Mouse (Mus musculus): ENCODE results near the gene Pip4p1.
A peak's percentile ranks its signal among the peaks of the same experiment; 100 is the strongest.
"Not testable (repeated sequence)": the region's sequence is repeated elsewhere in the genome, so short reads cannot be mapped to it uniquely, and the experiment has no call there.

Gene Pip4p1

DNA sequence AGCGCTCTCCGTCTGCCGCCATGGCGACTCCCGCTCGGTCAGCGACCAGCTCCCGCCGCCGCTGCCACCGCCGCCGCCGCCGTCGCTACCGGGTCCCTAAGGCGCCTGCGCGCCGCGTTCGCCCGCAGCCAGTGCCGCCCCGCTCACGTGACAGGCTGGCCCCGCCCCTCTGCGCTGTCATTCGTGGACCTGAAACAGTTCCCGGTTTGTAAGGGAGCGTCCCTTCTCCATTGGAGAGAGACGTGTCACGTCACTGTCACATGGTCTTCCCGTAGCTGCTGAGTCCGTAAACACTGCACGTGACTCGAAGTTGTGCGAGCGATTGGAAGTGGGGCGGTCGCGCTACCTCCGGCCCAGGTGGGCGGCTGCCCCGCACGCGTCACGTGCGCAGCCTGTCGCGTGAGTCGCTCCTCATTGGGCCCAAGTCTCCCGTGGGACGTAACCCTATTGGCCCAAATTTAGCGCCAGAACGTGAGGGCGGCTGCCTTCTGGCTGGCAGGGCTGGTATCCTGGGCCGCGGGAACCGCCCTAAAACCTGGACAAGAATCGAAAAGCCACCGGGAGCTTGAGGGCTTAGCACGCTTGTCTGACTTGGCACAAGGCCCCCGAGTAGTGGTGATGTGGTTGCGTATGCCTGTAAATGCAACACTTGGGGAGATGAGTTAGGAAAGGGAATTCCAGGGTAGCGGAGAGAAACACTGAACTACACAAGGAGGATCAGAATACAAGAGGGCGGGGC is at the start of gene Pip4p1, which contains the start of gene Pnp:
Gene Pip4p1 (minus strand): TSS at position 103 of the 739 bp plus-strand sequence.
Gene Pnp (plus strand): TSS at position 329 of the 739 bp plus-strand sequence.
- peak; percentile 98 for DNase-seq (ENCODE audit: low read depth, low spot score)

DNA sequence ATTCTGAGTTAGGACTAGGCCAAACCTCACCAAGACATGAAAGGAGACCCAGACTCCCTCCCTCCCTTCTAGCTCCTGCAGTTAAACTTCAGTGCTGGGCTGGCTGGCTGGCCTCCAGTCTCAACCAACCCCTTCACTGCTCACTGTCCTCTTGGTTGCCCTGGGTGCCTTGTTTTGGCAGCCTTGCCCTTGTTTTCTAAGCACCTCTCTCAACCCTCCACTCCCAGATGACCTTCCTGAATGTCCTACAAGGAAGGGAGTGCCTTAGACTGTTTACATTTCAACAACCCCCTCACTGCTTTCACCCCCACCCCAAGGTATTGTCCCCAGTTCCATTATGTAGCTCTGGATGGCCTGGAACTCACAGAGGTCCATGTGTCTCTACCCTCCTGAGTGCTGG is 49.0 kb upstream of the Pip4p1 start:
- DNase-seq (ENCODE audit: low read depth, low spot score): no peak

- DNase-seq (ENCODE audit: low read depth, low spot score): not testable (repeated sequence)
Measured at GRCm38 (mm10) chr14:50978451-50978850, 47.8 kb upstream of the Pip4p1 start.

- DNase-seq (ENCODE audit: low read depth, low spot score): no peak
Measured at GRCm38 (mm10) chr14:50976674-50977073, 46.0 kb upstream of the Pip4p1 start.

GRCm38 (mm10) chr14:50975001-50975400 is 44.3 kb upstream of the Pip4p1 start:
- no peak for DNase-seq (ENCODE audit: low read depth, low spot score)

DNA sequence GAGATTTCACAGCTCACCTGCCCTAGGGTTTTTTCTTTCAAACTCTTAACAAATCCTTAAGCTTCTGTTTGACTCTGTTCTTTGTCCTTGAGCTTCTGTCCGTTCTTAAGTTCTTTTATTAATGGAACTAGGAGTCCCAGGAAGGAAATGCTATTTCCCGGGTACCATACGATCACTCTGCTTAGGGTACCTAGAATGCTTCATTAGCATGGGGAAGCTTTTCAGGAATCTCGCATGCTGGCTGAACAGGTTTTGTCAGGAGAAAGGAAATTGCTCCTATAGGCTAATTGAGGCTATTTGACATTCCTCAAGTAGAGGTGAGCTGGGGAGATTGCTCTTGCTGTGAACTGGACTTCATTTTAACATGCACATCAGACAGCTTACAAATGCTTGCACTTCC is 43.0 kb upstream of the Pip4p1 start:
- no peak for DNase-seq (ENCODE audit: low read depth, low spot score)

DNA sequence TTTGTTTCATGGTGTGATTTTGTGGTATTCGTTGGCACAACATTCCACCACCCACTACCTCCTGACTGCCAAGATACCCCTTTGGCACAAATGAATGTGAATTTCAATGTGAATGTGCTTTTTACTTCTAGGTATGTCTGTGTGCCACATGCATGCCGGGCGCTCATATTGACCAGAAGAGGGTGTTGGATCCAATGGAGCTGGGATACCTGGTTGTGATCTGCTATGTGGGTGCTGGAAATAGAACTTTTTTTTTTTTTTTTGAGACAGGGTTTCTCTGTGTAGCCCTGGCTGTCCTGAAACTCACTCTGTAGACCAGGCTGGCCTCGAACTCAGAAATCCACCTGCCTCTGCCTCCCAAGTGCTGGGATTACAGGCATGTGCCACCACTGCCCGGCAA is 42.4 kb upstream of the Pip4p1 start:
- DNase-seq (ENCODE audit: low read depth, low spot score): not testable (repeated sequence)

DNA sequence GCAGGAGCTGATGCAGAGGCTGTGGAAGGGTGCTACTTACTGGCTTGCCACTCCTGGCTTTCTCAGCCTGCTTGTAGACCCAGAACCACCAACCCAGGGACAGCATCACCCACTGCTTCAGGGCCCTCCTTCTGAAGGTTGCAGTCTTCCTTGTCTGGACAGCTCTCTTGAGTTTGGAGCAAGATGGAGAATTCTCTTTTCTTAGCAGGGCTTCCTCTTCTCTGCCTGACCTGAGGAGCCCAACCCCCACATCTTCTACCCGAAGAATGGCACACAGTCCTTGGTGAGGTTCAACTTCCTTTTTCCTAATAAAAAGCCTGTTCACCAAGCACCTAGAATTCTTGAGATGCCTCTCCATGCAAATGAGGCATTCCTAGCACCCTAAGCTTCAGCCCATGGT is 40.2 kb upstream of the Pip4p1 start:
- DNase-seq (ENCODE audit: low read depth, low spot score): no peak

GRCm38 (mm10) chr14:50969558-50970544 is 39.2 kb upstream of the Pip4p1 start:
- no peak for DNase-seq (ENCODE audit: low read depth, low spot score)

GRCm38 (mm10) chr14:50969041-50969440 is 38.4 kb upstream of the Pip4p1 start:
- no peak for DNase-seq (ENCODE audit: low read depth, low spot score)

GRCm38 (mm10) chr14:50968216-50968980 is 37.7 kb upstream of the Pip4p1 start:
- DNase-seq (ENCODE audit: low read depth, low spot score): no peak

DNA sequence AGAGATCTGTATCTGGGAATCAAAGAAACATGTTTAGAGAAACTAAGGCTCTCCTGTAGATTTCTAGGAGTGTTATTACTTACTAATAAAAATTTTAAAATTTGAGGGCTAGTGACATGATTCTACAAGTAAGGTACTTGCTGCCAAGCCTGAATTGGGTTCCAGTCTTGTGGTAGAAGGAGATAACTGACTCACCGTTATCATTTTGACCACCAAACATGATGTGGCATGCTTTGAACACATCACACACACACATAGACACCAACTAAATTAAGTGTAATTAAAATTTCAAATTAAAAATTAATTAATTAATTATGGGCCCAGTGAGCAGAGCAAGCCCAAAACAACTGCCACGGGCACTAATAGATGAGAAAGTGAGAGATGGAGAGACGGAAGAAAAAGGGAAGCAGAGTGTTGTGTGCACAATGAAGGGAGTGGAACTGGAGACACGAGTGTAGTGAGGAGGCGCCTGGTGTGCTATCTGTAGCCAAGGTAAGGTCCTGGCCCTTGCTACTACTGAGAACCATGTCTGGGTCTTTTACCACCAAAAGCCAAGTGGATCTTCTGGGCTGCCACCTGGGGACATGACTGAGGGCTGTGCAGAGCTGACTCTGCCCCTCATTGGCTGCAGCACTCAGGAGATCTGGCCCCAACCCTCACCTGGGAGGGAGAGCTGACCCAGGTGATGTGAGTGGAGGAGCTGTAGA is 27.8 kb upstream of the Pip4p1 start:
- DNase-seq (ENCODE audit: low read depth, low spot score): not testable (repeated sequence)

GRCm38 (mm10) chr14:50957146-50957545 is 26.5 kb upstream of the Pip4p1 start:
- DNase-seq (ENCODE audit: low read depth, low spot score): not testable (repeated sequence)

- not testable (repeated sequence) for DNase-seq (ENCODE audit: low read depth, low spot score)
Measured at GRCm38 (mm10) chr14:50956724-50957123, 26.1 kb upstream of the Pip4p1 start.

DNA sequence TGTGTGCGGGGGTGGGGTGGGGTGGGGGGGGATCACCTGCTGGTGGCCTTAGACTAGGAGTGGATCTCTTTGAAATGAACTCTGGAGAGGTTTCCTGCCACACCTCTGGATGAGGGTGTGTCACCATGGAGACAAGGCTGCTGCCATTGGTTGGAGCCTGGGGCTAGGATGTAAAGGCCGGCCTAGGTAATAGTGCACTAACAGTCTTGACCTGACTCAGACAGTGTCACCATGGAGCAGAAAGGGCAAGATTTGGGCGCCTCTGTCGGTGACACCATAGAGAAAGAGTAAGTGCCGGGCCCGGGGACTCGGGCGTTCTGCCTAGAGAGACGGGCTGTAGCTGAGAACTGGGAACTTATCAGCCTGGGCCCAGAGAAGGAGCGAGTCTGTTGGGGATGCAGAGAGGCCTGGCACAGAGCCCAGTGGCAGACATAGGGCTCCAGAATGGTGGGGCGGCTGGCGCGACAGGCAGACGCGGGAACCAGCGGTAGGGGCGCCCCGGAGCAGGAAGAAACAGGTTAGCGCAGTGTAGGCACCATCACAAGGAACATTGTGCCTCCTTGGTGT is 25.4 kb upstream of the Pip4p1 start, which contains the start of gene Pnp2:
Gene Pnp2 (plus strand): TSS at position 51 of the 567 bp plus-strand sequence.
- DNase-seq (ENCODE audit: low read depth, low spot score): not testable (repeated sequence)

GRCm38 (mm10) chr14:50955487-50955886 is 24.8 kb upstream of the Pip4p1 start:
- no peak for DNase-seq (ENCODE audit: low read depth, low spot score)

- not testable (repeated sequence) for DNase-seq (ENCODE audit: low read depth, low spot score)
Measured at GRCm38 (mm10) chr14:50945526-50945925, 14.9 kb upstream of the Pip4p1 start.

GRCm38 (mm10) chr14:50945081-50945480 is 14.4 kb upstream of the Pip4p1 start:
- DNase-seq (ENCODE audit: low read depth, low spot score): not testable (repeated sequence)

DNA sequence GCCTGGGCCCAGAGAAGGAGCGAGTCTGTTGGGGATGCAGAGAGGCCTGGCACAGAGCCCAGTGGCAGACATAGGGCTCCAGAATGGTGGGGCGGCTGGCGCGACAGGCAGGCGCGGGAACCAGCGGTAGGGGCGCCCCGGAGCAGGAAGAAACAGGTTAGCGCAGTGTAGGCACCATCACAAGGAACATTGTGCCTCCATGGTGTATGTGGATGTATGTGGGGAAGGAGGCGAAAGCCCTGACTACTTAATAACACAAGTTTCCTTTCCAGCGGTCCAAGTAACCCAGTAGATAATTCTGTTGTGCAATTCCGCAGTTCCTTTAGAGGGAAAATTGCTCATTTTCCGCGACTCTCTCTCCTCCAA is 14.0 kb upstream of the Pip4p1 start:
- DNase-seq (ENCODE audit: low read depth, low spot score): not testable (repeated sequence)

DNA sequence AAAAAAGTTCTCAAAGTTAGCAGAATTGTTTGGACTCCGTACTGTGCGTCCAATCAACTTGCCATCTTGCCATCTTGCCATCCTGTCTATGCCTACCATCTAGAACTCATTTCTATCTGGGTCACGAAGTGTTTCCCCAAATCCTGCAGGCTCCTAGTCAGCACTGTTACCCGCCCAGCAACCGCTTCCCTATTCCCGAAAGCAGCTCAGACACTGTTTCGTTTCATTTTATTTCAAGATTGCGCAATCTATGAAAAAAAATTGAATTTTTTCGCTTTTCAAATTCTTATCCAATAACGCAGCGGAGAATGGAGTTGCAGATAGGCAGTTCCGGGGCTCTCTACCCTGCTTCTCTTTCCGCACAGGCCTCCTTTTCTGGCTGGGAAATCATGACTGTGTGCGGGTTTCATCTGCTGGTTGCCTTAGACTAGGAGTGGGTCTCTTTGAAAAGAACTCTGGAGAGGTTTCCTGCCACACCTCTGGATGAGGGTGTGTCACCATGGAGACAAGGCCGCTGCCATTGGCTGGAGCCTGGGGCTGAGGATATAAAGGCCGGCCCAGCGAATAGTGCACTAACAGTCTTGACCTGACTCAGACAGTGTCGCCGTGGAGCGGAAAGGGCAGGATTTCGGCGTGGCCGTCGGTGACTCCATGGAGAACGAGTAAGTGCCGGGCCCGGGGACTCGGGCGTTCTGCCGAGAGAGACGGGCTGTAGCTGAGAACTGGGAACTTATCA is 13.4 kb upstream of the Pip4p1 start, which contains the start of gene Gm49342:
Gene Gm49342 (plus strand): TSS at position 586 of the 736 bp plus-strand sequence.
- DNase-seq (ENCODE audit: low read depth, low spot score): peak; percentile 91

Data from c-Kit-negative CD71-positive TER-119-positive erythroid progenitor cells, embryonic 14.5 days (primary cell).